Mouse (Mus musculus): Measurements from ENCODE around the gene Syt1. TPM values are rescaled to one million over a fixed set of nuclear protein-coding genes. Genes with fewer than 3 reads are reported as not detected.

Syt1 gene
- polyA plus RNA-seq, 1 experiment from 2014 or later: 0.07 TPM

- Histone ChIP-seq H3K36me3 (replicated peaks; ENCODE audit: insufficient read depth, low read length) (no peaks in the 10 kb centered on the region), H3K27me3 (ENCODE audit: insufficient read depth, low read length) (no peaks in the 10 kb centered on the region), H3K27ac (ENCODE audit: low read depth) (no peak overlapping the region), H3K9ac (replicated peaks) (no peak overlapping the region), H3K4me1 (ENCODE audit: insufficient read depth) (no peaks in the 10 kb centered on the region), H3K4me2 (ENCODE audit: low read depth, low read length) (no peak overlapping the region), H3K4me3 (ENCODE audit: low read depth, low read length) (no peak overlapping the region), H3K9me3 (ENCODE audit: low read length) (no peaks in the 10 kb centered on the region)
- 82% methylated on average over 9 of the region's 9 CpGs for WGBS (ENCODE audit: insufficient replicate concordance)
- TF ChIP-seq CTCF (IDR thresholded peaks at IDR 0.05; ENCODE audit: low read depth) (no peak), EP300 (IDR thresholded peaks at IDR 0.05; ENCODE audit: low read depth) (no peak)
- no peak for ATAC-seq
- DNase-seq: no peak
Measured at GRCm38 (mm10) chr10:108532283-108532682, 478.5 kb downstream of the Syt1 start.

DNA sequence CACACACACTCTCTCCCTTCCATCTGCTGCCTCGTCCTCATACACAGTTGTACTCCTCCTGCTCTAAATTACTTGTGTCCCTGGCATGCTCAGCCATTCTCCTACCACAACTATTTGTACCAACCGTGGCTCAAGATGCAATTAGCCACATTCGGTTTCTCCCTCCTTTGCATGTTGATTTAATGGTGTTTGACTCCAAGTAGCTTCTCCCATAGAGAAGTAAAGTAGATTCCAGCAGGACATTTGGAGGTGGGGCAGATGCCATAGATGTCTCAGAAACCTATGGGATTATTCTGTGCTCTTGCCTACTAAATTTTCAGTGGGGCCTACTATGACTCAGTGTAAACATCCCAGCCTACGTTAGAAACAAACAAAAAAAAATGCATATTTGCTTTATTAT is 479.1 kb downstream of the Syt1 start:
- ATAC-seq: no peak
- no peaks in the 10 kb centered on the region for H3K36me3 ChIP-seq (replicated peaks; ENCODE audit: insufficient read depth, low read length)

GRCm38 (mm10) chr10:108531111-108531510 is 479.7 kb downstream of the Syt1 start:
- no peak for DNase-seq
- no peaks in the 10 kb centered on the region for H3K36me3 ChIP-seq (replicated peaks; ENCODE audit: insufficient read depth, low read length)
- H3K9ac ChIP-seq (replicated peaks): no peak overlapping the region
- 59% methylated on average over 4 of the region's 4 CpGs for WGBS (ENCODE audit: insufficient replicate concordance)
- TF ChIP-seq EP300 (IDR thresholded peaks at IDR 0.05; ENCODE audit: low read depth) (no peak), CTCF (IDR thresholded peaks at IDR 0.05; ENCODE audit: low read depth) (no peak)
- H3K4me3 ChIP-seq (ENCODE audit: low read depth, low read length): no peak overlapping the region
- H3K4me1 ChIP-seq (ENCODE audit: insufficient read depth): no peaks in the 10 kb centered on the region
- no peaks in the 10 kb centered on the region for H3K9me3 ChIP-seq (ENCODE audit: low read length)
- no peak overlapping the region for H3K4me2 ChIP-seq (ENCODE audit: low read depth, low read length)
- ATAC-seq: no peak
- H3K27ac ChIP-seq (ENCODE audit: low read depth): no peak overlapping the region
- no peaks in the 10 kb centered on the region for H3K27me3 ChIP-seq (ENCODE audit: insufficient read depth, low read length)

More for the DNA sequence above, 479.1 kb downstream of the Syt1 start:
- Histone ChIP-seq H3K4me3 (ENCODE audit: low read depth, low read length) (no peak overlapping the region), H3K4me1 (ENCODE audit: insufficient read depth) (no peaks in the 10 kb centered on the region), H3K4me2 (ENCODE audit: low read depth, low read length) (no peak overlapping the region), H3K9ac (replicated peaks) (no peak overlapping the region), H3K9me3 (ENCODE audit: low read length) (no peaks in the 10 kb centered on the region), H3K27me3 (ENCODE audit: insufficient read depth, low read length) (no peaks in the 10 kb centered on the region), H3K27ac (ENCODE audit: low read depth) (no peak overlapping the region)
- no peak for DNase-seq
- TF ChIP-seq EP300 (IDR thresholded peaks at IDR 0.05; ENCODE audit: low read depth): no peak
- TF ChIP-seq CTCF (IDR thresholded peaks at IDR 0.05; ENCODE audit: low read depth): no peak
- WGBS (ENCODE audit: insufficient replicate concordance): 73% methylated on average over 4 of the region's 4 CpGs

DNA sequence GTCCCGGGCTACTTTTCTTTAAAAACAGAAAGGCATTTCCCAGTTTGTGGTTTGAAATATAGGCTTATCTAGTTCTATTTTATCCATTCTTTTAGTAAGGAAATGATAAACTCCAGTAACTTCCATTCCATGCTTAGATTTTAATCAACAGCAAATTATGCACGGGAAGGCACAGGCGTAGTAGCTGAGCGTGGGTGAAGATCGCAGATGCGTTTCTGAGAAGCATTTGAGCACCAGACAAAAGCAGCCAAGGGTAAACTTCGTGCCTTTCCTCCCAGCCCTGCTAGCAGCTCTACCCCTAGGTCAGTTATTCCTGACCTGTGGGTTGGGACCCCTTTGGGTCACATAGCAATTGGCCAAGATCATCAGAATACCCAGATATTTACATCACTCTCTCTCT is 482.4 kb downstream of the Syt1 start:
- Histone ChIP-seq H3K4me2 (ENCODE audit: low read depth, low read length) (no peak overlapping the region), H3K4me1 (ENCODE audit: insufficient read depth) (no peaks in the 10 kb centered on the region), H3K9me3 (ENCODE audit: low read length) (no peaks in the 10 kb centered on the region), H3K36me3 (replicated peaks; ENCODE audit: insufficient read depth, low read length) (no peaks in the 10 kb centered on the region), H3K27me3 (ENCODE audit: insufficient read depth, low read length) (no peaks in the 10 kb centered on the region), H3K27ac (ENCODE audit: low read depth) (no peak overlapping the region), H3K9ac (replicated peaks) (no peak overlapping the region), H3K4me3 (ENCODE audit: low read depth, low read length) (no peak overlapping the region)
- WGBS (ENCODE audit: insufficient replicate concordance): 81% methylated on average over 7 of the region's 7 CpGs
- no peak for ATAC-seq
- no peak for DNase-seq
- TF ChIP-seq CTCF (IDR thresholded peaks at IDR 0.05; ENCODE audit: low read depth) (no peak), EP300 (IDR thresholded peaks at IDR 0.05; ENCODE audit: low read depth) (no peak)

GRCm38 (mm10) chr10:108525506-108525905 is 485.3 kb downstream of the Syt1 start:
- no peaks in the 10 kb centered on the region for H3K9me3 ChIP-seq (ENCODE audit: low read length)
- H3K4me1 ChIP-seq (ENCODE audit: insufficient read depth): no peaks in the 10 kb centered on the region
- no peak overlapping the region for H3K4me2 ChIP-seq (ENCODE audit: low read depth, low read length)
- no peaks in the 10 kb centered on the region for H3K27me3 ChIP-seq (ENCODE audit: insufficient read depth, low read length)
- no peak overlapping the region for H3K9ac ChIP-seq (replicated peaks)
- 83% methylated on average over 11 of the region's 11 CpGs for WGBS (ENCODE audit: insufficient replicate concordance)
- no peaks in the 10 kb centered on the region for H3K36me3 ChIP-seq (replicated peaks; ENCODE audit: insufficient read depth, low read length)
- DNase-seq (no peak), ATAC-seq (no peak)
- H3K4me3 ChIP-seq (ENCODE audit: low read depth, low read length): no peak overlapping the region
- no peak overlapping the region for H3K27ac ChIP-seq (ENCODE audit: low read depth)
- TF ChIP-seq EP300 (IDR thresholded peaks at IDR 0.05; ENCODE audit: low read depth): no peak
- no peak for TF ChIP-seq CTCF (IDR thresholded peaks at IDR 0.05; ENCODE audit: low read depth)

DNA sequence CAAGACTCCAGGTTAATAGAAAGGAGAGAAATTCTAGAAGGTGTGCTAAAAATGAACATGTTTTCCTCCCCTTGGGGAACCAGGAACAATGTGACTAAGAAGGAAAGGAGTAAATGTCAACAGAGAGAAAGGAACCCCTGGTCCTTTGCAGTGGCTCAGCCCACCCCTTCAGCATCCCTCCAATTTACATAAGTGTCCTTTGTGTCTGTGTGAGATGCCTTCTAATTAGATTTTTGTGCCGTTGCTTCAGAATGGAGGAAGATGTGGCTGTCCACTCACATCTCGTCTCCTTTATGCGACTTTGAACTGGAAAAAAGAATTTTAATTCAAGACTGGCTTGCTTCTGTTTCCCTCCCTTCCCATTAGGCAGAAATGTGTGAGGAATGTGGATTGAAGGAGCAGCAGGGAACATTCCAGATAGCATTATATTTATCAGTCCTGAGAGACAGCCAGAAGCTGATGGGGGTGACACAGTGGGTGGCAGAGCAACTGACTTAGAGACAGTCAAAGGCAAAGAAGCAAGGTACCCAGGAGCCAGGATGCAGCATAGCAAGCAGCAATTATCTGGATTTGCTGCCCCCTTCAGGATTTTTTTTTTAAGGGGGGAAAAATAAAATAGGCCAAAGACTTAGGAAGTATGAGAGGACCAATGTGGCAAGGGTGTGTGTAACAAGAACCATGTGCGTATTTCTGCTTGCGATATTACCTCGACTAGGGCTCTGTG is 486.3 kb downstream of the Syt1 start:
- Histone ChIP-seq H3K9ac (replicated peaks) (no peak overlapping the region), H3K4me1 (ENCODE audit: insufficient read depth) (no peaks in the 10 kb centered on the region), H3K4me3 (ENCODE audit: low read depth, low read length) (no peak overlapping the region), H3K9me3 (ENCODE audit: low read length) (no peaks in the 10 kb centered on the region), H3K27ac (ENCODE audit: low read depth) (no peak overlapping the region), H3K36me3 (replicated peaks; ENCODE audit: insufficient read depth, low read length) (no peaks in the 10 kb centered on the region), H3K4me2 (ENCODE audit: low read depth, low read length) (no peak overlapping the region), H3K27me3 (ENCODE audit: insufficient read depth, low read length) (no peaks in the 10 kb centered on the region)
- ATAC-seq (no peak), DNase-seq (no peak)
- 64% methylated on average over 6 of the region's 6 CpGs for WGBS (ENCODE audit: insufficient replicate concordance)
- peak; percentile 25 for TF ChIP-seq CTCF (IDR thresholded peaks at IDR 0.05; ENCODE audit: low read depth)
- no peak for TF ChIP-seq EP300 (IDR thresholded peaks at IDR 0.05; ENCODE audit: low read depth)
